Mouse (Mus musculus) liver, embryonic 14.5 days (tissue): ENCODE data around the gene Anxa8.

ENCODE experiments used
- CTCF ChIP-seq: IDR thresholded peaks from 2 replicates; pipeline ENCODE4 v1.5.1; 2016; ENCODE audit warnings: antibody characterized with exemption, low read depth, control low read depth
- EP300 ChIP-seq: IDR thresholded peaks from 2 replicates; pipeline ENCODE4 v1.6.1; 2016; ENCODE audit warnings: antibody characterized with exemption, low read depth

- TF ChIP-seq CTCF = no peak
- TF ChIP-seq EP300 = no peak
These were observed 34.5 kb downstream of the Anxa8 start for GRCm38 (mm10) chr14:34120016-34120910.
